Mouse (Mus musculus): Measurements from ENCODE around the gene Vmn2r76. TPM values are rescaled to one million over a fixed set of nuclear protein-coding genes. Genes with fewer than 3 reads are reported as not detected.
"Not testable (repeated sequence)": the region's sequence is repeated elsewhere in the genome, so short reads cannot be mapped to it uniquely, and the experiment has no call there.

Gene Vmn2r76
- not detected for total RNA-seq (2021)
- long read RNA-seq, experiment 1: 0 reads
- long read RNA-seq, experiment 2: 0 reads

DNA sequence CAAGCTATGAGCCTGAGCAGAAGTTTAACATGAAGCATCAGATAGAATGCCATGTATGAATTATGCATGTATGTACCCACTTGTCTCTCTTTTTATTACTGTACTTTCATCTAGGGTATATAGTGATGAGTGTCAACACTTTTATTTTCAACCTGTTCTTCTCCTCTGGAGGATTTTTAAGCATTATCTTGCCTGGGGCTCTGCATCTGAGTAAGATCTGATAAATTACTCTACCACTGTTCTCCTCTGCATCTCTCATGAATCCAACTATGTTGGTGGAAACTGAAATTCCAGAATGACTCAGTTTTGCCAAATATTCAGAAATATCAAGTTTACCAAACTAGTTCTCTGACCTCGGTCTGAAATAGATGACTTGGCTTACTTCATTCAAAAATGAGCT lies at the start of gene Vmn2r76:
Gene Vmn2r76 (minus strand): TSS at position 101 of the 400 bp plus-strand sequence.
- DNase-seq: no peak

DNA sequence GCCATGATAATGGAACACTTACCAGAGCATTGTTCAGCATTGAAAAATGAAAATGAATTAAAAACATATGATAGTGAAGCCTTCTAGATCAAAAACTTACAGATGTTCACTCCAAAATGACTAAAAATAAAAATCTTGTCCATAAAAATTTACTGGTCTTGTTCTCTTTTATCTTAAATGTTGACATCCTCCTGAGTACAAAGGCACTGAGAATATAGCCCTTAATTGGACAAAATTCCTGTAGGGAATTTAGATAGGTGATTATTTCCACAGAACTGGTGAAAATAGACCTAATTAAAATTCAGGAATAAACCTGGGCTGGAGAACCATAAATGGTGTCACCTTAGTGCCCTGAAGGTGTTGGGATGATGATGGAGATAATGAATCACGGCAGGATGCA lies 31.0 kb upstream of the Vmn2r76 start, which contains the start of gene Olfr310:
Gene Olfr310 (minus strand): TSS at position 101 of the 400 bp plus-strand sequence.
- no peak for DNase-seq

DNA sequence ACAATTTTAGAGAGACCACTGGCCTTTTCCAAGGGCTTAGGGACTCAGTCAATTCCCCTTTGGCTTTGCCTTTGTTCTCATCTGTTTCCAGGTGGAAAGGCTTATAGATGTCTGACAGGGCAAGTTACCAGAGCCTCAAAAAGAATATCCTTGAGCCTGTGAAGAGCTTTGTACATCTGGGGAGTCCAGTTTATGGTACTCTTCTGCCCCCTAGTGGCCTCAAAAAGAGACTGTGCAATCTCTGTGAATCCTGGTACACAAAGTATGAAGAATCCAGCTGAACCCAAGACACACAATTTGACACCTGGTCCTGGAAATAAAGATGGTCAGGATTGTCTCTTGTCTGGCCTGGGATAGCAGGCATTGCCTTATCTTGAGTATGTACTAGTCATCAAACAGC lies 34.8 kb downstream of the Vmn2r76 start:
- DNase-seq: no peak

DNA sequence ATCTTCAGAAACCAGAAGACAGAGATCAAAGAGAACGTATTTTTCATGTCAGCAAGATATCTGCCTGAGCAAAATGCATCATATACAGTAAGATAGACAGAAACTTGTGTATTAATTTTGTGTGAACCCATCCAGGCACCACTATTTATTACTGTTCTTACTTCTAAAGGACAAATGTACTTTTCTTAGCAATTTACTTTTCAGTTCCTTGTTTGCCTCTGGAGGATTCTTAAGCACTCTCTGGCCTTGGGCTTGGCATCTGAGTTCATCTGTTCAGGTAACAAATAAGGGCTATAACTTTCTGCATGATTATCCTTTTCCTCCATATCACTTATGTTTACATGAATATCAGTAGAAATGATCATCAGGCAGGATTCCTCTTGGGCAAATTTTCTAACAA lies 74.4 kb downstream of the Vmn2r76 start, which contains the start of gene Vmn2r75:
Gene Vmn2r75 (minus strand): TSS at position 101 of the 400 bp plus-strand sequence.
- DNase-seq: not testable (repeated sequence)

Other genes starting within 250 kb of the Vmn2r76 start
- gene Vmn2r75, start 74.5 kb downstream of the Vmn2r76 start, total RNA-seq (2021): not detected
- not detected for gene Olfr310, start 30.9 kb upstream of the Vmn2r76 start, total RNA-seq (2021)
- not detected for gene Olfr309, start 67.4 kb upstream of the Vmn2r76 start, total RNA-seq (2021)
- not detected for gene Olfr308, start 79.3 kb upstream of the Vmn2r76 start, total RNA-seq (2021)
- not detected for gene Olfr307, start 91.3 kb upstream of the Vmn2r76 start, total RNA-seq (2021)
- not detected for gene Olfr305, start 120.6 kb upstream of the Vmn2r76 start, total RNA-seq (2021)
- not detected for gene Olfr304, start 140.3 kb upstream of the Vmn2r76 start, total RNA-seq (2021)
- gene Olfr303, start 151.5 kb upstream of the Vmn2r76 start, total RNA-seq (2021): not detected
- not detected for gene Olfr301, start 157.5 kb upstream of the Vmn2r76 start, total RNA-seq (2021)
- gene Olfr299, start 213.6 kb upstream of the Vmn2r76 start, total RNA-seq (2021): not detected
- not detected for gene Olfr298, start 246.2 kb upstream of the Vmn2r76 start, total RNA-seq (2021)